Mouse (Mus musculus) heart, adult 2 months (tissue): ENCODE results near the gene Dmrt3.

Experiments
- CTCF ChIP-seq: fragments of 200-600 bp; IDR thresholded peaks from 2 replicates; pipeline ENCODE4 v1.8.1; 2022; ENCODE audit warnings: antibody characterized with exemption, mild to moderate bottlenecking, moderate library complexity
- EP300 ChIP-seq: fragments of 200-500 bp; IDR thresholded peaks from 2 replicates; pipeline ENCODE4 v1.6.1; 2011; ENCODE audit warnings: low read depth, low read length, control low read depth; ENCODE audit not compliant: insufficient read depth

GRCm38 (mm10) chr19:25615889-25616288 is 5.8 kb downstream of the Dmrt3 start:
- TF ChIP-seq CTCF (no peak), EP300 (no peak)
